Mouse (Mus musculus): ENCODE measurements around the gene Gja3. TPM values are rescaled to one million over a fixed set of nuclear protein-coding genes. Genes with fewer than 3 reads are reported as not detected.
"Not testable (repeated sequence)": the region's sequence is repeated elsewhere in the genome, so short reads cannot be mapped to it uniquely, and the experiment has no call there.

The Gja3 gene
- polyA plus RNA-seq, 1 experiment from 2014 or later = 3.3 TPM

DNA sequence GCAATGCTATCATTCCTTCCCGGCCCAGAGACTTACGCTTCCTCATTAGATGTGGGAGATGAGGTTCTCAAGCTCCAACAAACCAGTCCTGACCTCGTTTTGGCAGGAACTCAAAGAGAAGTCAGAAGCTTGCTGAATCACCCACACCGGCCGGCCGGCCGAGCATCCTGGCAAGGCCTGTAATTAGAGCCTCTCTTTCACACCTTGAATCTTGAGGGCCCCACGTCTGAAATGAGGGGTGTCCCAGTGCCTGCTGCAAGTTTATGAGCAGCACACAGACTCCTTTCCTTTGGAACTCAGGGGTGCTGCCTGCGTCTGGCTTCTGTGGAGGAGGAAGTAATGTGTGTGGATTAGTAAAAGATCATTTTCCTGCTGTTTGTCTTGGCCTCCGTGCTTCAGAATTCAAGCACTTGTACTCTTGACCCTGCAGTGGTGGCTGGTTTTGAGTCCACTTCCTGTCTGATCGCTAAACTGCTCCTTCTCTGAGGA lies 26.3 kb upstream of the Gja3 start:
- 73% methylated on average over 11 of the region's 11 CpGs for WGBS

DNA sequence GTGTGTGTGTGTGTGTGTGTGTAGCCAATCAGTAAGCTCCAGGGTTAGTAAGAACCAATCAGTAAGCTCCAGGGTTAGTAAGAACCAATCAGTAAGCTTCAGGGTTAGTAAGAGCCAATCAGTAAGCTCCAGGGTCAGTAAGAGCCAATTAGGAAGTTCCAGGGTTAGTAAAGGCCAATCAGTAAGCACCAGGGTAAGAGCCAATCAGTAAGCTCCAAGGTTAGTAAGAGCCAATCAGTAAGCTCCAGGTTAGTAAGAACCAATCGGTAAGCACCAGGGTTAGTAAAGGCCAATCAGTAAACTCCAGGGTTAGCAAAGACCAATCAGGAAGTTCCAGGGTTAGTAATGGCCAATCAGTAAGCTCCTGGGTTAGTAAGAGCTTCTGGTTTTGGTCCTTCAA lies 25.0 kb upstream of the Gja3 start:
- no peak overlapping the region for H3K4me2 ChIP-seq
- ATAC-seq (ENCODE audit: low read depth) = no peak
- no peaks in the 10 kb centered on the region for H3K9me3 ChIP-seq
- H3K36me3 ChIP-seq = no peaks in the 10 kb centered on the region
- 97% methylated on average over 1 of the region's 1 CpGs for WGBS
- H3K4me1 ChIP-seq (replicated peaks) = no peaks in the 10 kb centered on the region
- no peak overlapping the region for H3K27ac ChIP-seq (replicated peaks)
- H3K4me3 ChIP-seq = no peak overlapping the region
- H3K9ac ChIP-seq = no peak overlapping the region
- no peaks in the 10 kb centered on the region for H3K27me3 ChIP-seq

More for the DNA sequence above, 26.3 kb upstream of the Gja3 start:
- no peak overlapping the region for H3K27ac ChIP-seq (replicated peaks)
- no peak overlapping the region for H3K4me3 ChIP-seq
- H3K27me3 ChIP-seq = no peaks in the 10 kb centered on the region
- no peak overlapping the region for H3K9ac ChIP-seq
- H3K4me2 ChIP-seq = no peak overlapping the region
- no peaks in the 10 kb centered on the region for H3K36me3 ChIP-seq
- H3K4me1 ChIP-seq (replicated peaks) = no peaks in the 10 kb centered on the region
- no peaks in the 10 kb centered on the region for H3K9me3 ChIP-seq
- ATAC-seq (ENCODE audit: low read depth) = no peak

DNA sequence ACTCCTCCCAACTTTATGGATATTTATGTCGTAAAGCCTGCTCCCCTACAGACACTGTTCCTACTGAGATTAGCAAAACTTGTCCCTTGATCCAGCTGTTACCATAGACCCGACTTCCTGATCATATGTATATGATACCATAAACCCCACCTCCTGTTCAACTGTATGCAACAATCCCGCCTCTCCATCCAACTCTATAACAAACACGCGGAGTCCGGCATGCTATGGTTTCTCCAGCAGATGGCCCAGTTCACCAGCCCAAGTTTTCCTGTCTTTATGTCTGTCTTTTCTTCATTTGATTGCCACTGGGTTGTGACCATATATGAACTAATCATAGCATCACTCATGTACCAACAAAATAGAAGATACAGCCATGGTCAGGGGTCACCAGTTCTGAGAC lies 17.6 kb upstream of the Gja3 start:
- H3K36me3 ChIP-seq = no peaks in the 10 kb centered on the region
- H3K27ac ChIP-seq (replicated peaks) = no peak overlapping the region
- no peak overlapping the region for H3K9ac ChIP-seq
- H3K4me2 ChIP-seq = no peak overlapping the region
- 80% methylated on average over 6 of the region's 6 CpGs for WGBS
- H3K27me3 ChIP-seq = no peaks in the 10 kb centered on the region
- H3K4me3 ChIP-seq = no peak overlapping the region
- no peaks in the 10 kb centered on the region for H3K4me1 ChIP-seq (replicated peaks)
- no peak for ATAC-seq (ENCODE audit: low read depth)
- H3K9me3 ChIP-seq = no peaks in the 10 kb centered on the region

DNA sequence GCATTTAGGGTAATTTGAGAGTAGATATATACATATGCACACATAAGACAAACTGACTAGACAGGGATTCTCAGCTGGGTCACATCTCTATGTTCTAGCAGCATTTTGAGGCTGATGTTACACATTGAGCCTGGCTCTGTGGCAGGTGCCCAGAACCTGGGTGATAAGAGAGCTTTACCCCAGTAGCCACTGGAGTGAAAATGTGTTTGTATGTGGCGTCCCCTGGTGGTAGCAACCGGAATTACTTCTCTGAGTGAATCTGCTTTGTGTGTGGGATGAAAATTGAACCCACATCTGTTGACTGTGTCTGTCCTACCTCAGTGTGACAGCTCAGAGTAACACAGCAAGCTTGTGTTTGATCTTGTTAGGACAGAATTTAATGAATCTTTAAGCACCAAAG lies 12.0 kb upstream of the Gja3 start:
- not testable (repeated sequence) for H3K4me2 ChIP-seq, H3K9me3 ChIP-seq

DNA sequence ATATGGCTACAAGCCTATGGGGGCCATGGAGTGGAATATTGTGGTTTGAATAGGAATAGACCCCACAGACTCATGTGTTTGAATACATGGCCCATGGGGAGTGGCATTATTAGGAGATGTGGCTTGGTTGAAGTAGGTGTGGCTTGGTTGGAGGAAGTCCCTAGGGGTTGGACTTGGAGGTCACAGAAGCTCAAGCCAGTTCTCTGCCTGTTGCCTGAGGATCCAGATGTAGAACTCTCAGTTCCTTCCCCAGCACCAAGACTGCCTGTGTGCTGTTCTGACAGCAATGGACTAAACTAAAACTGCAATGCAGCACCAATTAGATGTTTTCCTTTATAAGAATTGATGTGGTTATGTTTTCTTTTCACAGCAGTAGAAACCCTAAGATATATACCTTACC lies 8.2 kb upstream of the Gja3 start:
- H3K27ac ChIP-seq (replicated peaks) = no peak overlapping the region
- H3K27me3 ChIP-seq = no peaks in the 10 kb centered on the region
- no peaks in the 10 kb centered on the region for H3K4me1 ChIP-seq (replicated peaks)
- no peaks in the 10 kb centered on the region for H3K9me3 ChIP-seq
- H3K36me3 ChIP-seq = no peaks in the 10 kb centered on the region
- ATAC-seq (ENCODE audit: low read depth) = no peak
- no peak overlapping the region for H3K4me3 ChIP-seq
- no peak overlapping the region for H3K4me2 ChIP-seq
- H3K9ac ChIP-seq = no peak overlapping the region

More for the DNA sequence above, 12.0 kb upstream of the Gja3 start:
- ATAC-seq (ENCODE audit: low read depth); H3K36me3 ChIP-seq; H3K4me3 ChIP-seq; H3K9ac ChIP-seq; H3K27ac ChIP-seq (replicated peaks); H3K4me1 ChIP-seq (replicated peaks); H3K27me3 ChIP-seq: not testable (repeated sequence)
- 2% methylated on average over 2 of the region's 2 CpGs for WGBS

DNA sequence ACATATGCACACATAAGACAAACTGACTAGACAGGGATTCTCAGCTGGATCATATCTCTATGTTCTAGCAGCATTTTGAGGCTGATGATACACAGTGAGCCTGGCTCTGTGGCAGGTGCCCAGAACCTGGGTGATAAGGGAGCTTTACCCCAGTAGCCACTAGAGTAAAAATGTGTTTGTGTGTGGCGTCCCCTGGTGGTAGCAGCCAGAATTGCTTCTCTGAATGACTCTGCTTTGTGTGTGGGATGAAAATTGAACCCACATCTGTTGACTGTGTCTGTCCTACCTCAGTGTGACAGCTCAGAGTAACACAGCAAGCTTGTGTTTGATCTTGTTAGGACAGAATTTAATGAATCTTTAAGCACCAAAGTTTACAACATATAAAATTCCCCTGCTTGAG lies 2.2 kb upstream of the Gja3 start:
- Histone ChIP-seq H3K27me3 (peaks cover 45% of the 10 kb centered on the region), H3K4me1 (replicated peaks) (peaks cover 13% of the 10 kb centered on the region)
- not testable (repeated sequence) for H3K4me3 ChIP-seq; H3K36me3 ChIP-seq; H3K4me2 ChIP-seq; H3K9ac ChIP-seq; H3K9me3 ChIP-seq; ATAC-seq (ENCODE audit: low read depth); H3K27ac ChIP-seq (replicated peaks)
- 0% methylated on average over 1 of the region's 1 CpGs for WGBS

DNA sequence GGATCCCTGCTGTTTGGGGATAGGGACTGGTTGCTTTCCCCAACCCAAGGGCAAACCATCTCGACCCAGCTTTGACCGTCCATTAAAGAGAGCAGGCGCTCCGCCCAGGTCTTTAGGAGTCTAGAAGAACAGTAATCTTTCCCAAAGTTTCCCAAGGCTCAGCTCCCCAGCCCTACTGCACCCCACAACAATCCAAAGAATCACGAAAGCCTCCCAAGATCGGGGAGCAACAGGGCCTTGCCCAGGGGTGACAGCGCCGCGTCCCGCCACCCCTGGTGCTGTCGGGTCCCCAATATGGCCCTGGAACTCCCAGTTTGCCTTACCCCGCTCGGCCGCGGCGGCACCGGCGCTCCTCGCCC lies 717 bp downstream of the Gja3 start:
- H3K27me3 ChIP-seq = peaks cover 60% of the 10 kb centered on the region
- peak overlapping the region; percentile 89 for H3K4me2 ChIP-seq
- H3K9me3 ChIP-seq = no peaks in the 10 kb centered on the region
- peak overlapping the region; percentile 49 for H3K4me3 ChIP-seq
- ATAC-seq (ENCODE audit: low read depth) = no peak
- H3K27ac ChIP-seq (replicated peaks) = no peak overlapping the region
- peak overlapping the region; percentile 48 for H3K9ac ChIP-seq
- WGBS = 2% methylated on average over 19 of the region's 19 CpGs
- H3K36me3 ChIP-seq = no peaks in the 10 kb centered on the region
- peaks cover 13% of the 10 kb centered on the region for H3K4me1 ChIP-seq (replicated peaks)

DNA sequence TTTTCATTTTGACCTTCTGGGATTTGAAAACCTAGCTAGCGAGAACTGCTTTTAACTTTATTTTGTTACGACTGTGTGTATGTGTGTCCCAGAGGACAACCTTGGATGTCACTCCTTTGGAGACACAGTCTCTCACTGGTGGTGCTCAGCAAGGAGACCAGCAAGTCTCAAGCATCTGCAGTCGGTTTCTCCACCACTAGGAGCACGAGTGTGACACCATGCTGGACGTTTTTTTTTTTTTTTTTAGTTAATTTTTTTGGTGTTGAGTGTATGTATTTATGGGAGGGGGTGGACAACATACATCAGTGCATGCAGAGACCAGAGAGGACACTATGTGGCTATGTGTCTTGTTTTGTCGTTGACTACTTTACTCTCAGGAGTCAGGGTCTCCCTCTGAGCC lies 5.2 kb downstream of the Gja3 start:
- H3K4me2 ChIP-seq = no peak overlapping the region
- no peaks in the 10 kb centered on the region for H3K36me3 ChIP-seq
- H3K9me3 ChIP-seq = no peaks in the 10 kb centered on the region
- WGBS = 73% methylated on average over 6 of the region's 6 CpGs
- H3K4me1 ChIP-seq (replicated peaks) = peaks cover 8% of the 10 kb centered on the region
- no peak overlapping the region for H3K9ac ChIP-seq
- no peak overlapping the region for H3K4me3 ChIP-seq
- H3K27me3 ChIP-seq = peaks cover 42% of the 10 kb centered on the region
- ATAC-seq (ENCODE audit: low read depth) = no peak
- H3K27ac ChIP-seq (replicated peaks) = no peak overlapping the region

DNA sequence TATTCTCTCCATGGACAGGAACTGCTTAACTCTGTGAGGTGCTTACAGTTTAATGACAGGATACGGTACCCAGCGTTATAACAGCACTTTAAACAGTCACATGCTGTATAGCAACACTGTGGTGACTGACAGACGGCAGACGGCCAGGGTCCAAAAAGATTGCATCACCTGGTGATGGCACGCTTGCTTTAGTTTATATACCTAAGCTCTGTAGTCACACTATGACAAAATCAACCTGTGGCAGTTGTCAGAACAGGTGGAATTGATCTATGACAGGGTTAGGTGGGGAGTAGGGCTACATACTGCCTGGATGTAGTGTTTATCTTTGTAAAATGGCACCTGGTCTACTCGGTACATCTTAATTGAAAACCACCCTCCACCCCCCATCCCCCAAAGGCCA lies 14.0 kb downstream of the Gja3 start:
- ATAC-seq (ENCODE audit: low read depth) = no peak
- no peak overlapping the region for H3K9ac ChIP-seq
- H3K9me3 ChIP-seq = no peaks in the 10 kb centered on the region
- no peaks in the 10 kb centered on the region for H3K4me1 ChIP-seq (replicated peaks)
- 91% methylated on average over 6 of the region's 6 CpGs for WGBS
- no peak overlapping the region for H3K4me3 ChIP-seq
- no peak overlapping the region for H3K27ac ChIP-seq (replicated peaks)
- no peak overlapping the region for H3K4me2 ChIP-seq
- no peaks in the 10 kb centered on the region for H3K27me3 ChIP-seq
- no peaks in the 10 kb centered on the region for H3K36me3 ChIP-seq

DNA sequence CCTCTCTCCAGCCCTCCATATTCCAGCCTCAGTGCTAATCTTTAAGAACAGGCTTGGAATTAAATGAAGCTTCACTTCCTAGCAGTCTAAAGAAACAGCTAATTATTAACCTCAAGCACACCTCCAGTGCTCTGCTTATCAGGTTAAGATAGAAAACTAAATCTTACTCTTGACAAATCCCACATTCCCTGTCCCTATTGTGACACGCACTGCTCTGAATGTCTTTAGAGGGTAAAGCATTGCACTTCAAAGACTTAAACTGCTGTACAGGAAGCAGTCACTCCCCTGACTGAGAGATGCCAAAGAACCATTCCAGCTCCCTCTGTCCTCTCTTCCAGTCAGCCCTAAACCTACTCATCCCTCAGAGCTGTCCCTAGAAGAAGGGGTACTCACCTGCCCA lies 16.5 kb downstream of the Gja3 start:
- Histone ChIP-seq H3K27ac (replicated peaks) (no peak overlapping the region), H3K36me3 (no peaks in the 10 kb centered on the region), H3K9ac (no peak overlapping the region), H3K4me2 (no peak overlapping the region), H3K27me3 (no peaks in the 10 kb centered on the region), H3K4me3 (no peak overlapping the region), H3K4me1 (replicated peaks) (no peaks in the 10 kb centered on the region), H3K9me3 (no peaks in the 10 kb centered on the region)
- ATAC-seq (ENCODE audit: low read depth) = no peak
- 75% methylated on average over 1 of the region's 1 CpGs for WGBS

DNA sequence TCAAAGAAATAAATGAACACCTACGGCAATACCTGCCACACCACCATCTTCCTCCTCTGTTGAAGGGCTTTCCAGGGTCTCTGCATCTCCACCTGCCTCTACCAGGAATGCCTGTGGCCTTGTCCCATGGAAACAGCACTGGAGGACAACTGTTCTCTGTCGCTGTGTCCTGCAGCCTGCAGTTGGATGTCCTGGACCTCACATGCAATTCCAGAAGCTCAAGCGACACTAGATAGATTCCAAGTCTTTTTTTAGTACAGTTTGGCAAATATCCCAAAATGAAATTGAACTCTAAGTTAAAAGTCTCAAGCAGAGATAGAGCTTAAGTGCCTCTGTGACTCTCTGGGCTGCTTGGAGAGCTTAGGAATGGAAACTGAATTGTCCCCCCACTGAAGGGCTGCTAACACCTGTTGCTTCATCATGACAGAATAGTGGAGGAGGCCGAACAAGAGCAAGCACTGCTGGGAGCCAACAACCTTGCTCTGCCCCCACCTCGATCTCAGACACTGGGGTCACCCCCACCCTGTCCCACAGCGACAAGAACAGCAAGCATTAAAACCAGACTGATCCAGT lies 22.9 kb downstream of the Gja3 start:
- Histone ChIP-seq H3K4me1 (replicated peaks) (no peaks in the 10 kb centered on the region), H3K4me2 (no peak overlapping the region), H3K9ac (no peak overlapping the region), H3K9me3 (no peaks in the 10 kb centered on the region), H3K27ac (replicated peaks) (no peak overlapping the region), H3K4me3 (no peak overlapping the region), H3K27me3 (no peaks in the 10 kb centered on the region), H3K36me3 (no peaks in the 10 kb centered on the region)
- no peak for ATAC-seq (ENCODE audit: low read depth)
- 82% methylated on average over 6 of the region's 6 CpGs for WGBS

DNA sequence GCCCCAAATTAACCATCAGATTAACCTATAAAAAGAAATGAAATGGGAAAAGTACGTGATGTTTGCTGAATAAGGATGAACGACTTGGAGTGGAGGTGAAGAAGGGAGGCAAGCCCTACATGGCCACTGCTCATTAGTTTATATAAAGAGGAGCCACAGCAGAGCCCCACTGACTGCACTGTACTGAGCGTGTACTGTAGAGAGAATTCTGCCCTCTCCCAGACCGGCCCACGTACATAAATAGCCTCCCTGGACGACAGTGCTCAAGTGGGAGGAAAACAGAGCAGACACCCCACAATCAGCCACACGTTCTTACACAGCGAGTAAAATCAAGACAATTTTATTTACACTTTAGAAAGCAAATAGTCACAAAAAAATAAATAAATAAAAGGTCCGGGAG lies 23.8 kb downstream of the Gja3 start:
- H3K27ac ChIP-seq (replicated peaks) = no peak overlapping the region
- H3K9me3 ChIP-seq = no peaks in the 10 kb centered on the region
- no peak overlapping the region for H3K9ac ChIP-seq
- H3K27me3 ChIP-seq = no peaks in the 10 kb centered on the region
- no peaks in the 10 kb centered on the region for H3K4me1 ChIP-seq (replicated peaks)
- H3K36me3 ChIP-seq = no peaks in the 10 kb centered on the region
- no peak for ATAC-seq (ENCODE audit: low read depth)
- H3K4me2 ChIP-seq = no peak overlapping the region
- 70% methylated on average over 9 of the region's 9 CpGs for WGBS
- H3K4me3 ChIP-seq = no peak overlapping the region

DNA sequence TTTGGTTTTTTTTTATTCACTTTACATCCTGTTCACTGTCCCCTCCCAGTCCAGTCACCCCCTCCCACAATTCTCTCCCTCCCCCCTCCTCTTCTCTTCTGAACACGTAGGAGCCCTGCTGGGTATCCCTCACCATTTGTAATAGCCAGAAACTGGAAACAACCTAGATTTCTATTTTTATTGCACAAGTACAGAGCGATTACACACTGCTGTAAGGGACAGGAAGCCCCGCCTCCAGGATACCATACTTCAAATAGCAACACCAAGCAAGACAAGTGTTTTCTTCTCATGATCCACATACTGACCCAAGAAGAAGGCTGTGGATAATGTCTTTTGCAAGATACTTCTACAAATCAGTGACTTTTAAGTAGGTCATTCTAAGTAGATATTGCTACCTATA lies 25.1 kb downstream of the Gja3 start:
- H3K9me3 ChIP-seq = no peaks in the 10 kb centered on the region
- no peak for ATAC-seq (ENCODE audit: low read depth)
- H3K27ac ChIP-seq (replicated peaks) = no peak overlapping the region
- WGBS = 80% methylated on average over 3 of the region's 3 CpGs
- no peak overlapping the region for H3K4me3 ChIP-seq
- no peak overlapping the region for H3K4me2 ChIP-seq
- no peaks in the 10 kb centered on the region for H3K27me3 ChIP-seq
- no peak overlapping the region for H3K9ac ChIP-seq
- no peaks in the 10 kb centered on the region for H3K36me3 ChIP-seq
- H3K4me1 ChIP-seq (replicated peaks) = no peaks in the 10 kb centered on the region

Data from neural tube, embryonic 13.5 days (tissue).